Mouse (Mus musculus) forebrain, embryonic 16.5 days (tissue): ENCODE data around the gene Rhd. TPM values are rescaled to one million over a fixed set of nuclear protein-coding genes. Genes with fewer than 3 reads are reported as not detected.

ENCODE experiments used
- ATAC-seq: fragments of 200-750 bp; cut with Nextera tagmentation; 2 replicates; pipeline ENCODE4 v1.8.0; 2017; ENCODE audit warnings: mild to moderate bottlenecking, moderate library complexity
- H3K27ac ChIP-seq: fragments of 300-500 bp; sonication (generic); 2 replicates; pipeline ENCODE4 v1.5.1; 2014; ENCODE audit warnings: low read length, control low read depth
- H3K27me3 ChIP-seq: fragments of 300-500 bp; sonication (generic); replicated peaks from 2 replicates; pipeline ENCODE4 v1.6.1; 2014; ENCODE audit warnings: low read length; ENCODE audit not compliant: control insufficient read depth, insufficient read depth
- H3K36me3 ChIP-seq: fragments of 300-500 bp; sonication (generic); 2 replicates; pipeline ENCODE4 v1.6.1; 2014; ENCODE audit not compliant: control insufficient read depth, insufficient read depth
- H3K4me1 ChIP-seq: fragments of 300-500 bp; sonication (generic); replicated peaks from 2 replicates; pipeline ENCODE4 v1.6.1; 2014; ENCODE audit warnings: low read length; ENCODE audit not compliant: control insufficient read depth, insufficient read depth
- H3K4me2 ChIP-seq: fragments of 300-500 bp; sonication (generic); 2 replicates; pipeline ENCODE4 v1.6.1; 2014; ENCODE audit warnings: mild to moderate bottlenecking, low read length, control low read depth
- H3K4me3 ChIP-seq: fragments of 300-500 bp; sonication (generic); replicated peaks from 2 replicates; pipeline ENCODE4 v1.5.1; 2014; ENCODE audit warnings: mild to moderate bottlenecking, low read length, control low read depth
- H3K9ac ChIP-seq: fragments of 300-500 bp; sonication (generic); replicated peaks from 2 replicates; pipeline ENCODE4 v1.6.1; 2014; ENCODE audit warnings: low read depth, low read length, control low read depth
- H3K9me3 ChIP-seq: fragments of 300-500 bp; sonication (generic); 2 replicates; pipeline ENCODE4 v1.6.1; 2016; ENCODE audit warnings: low read length; ENCODE audit not compliant: control insufficient read depth
- WGBS: fragments of 180-500 bp; shearing (Covaris S2); extraction: QIAGEN DNeasy Blood & Tissue Kit; methylation state at CpG from one replicate; pipeline ENCODE4 v1.1.7; 2014; 5-methylcytosine and 5-hydroxymethylcytosine counted together
- polyA plus RNA-seq: library from polyadenylated mRNA; unstranded; fragments of >200 nt; fragmentation: Nextera tagmentation; extraction: Ambion mirVana; gene quantifications from 2 replicates; pipeline ENCODE4 v1.2.1, GENCODE M21; 2015

Gene Rhd
- polyA plus RNA-seq, 1 experiment from 2014 or later = 1.0 TPM

- peak overlapping the region; percentile 97 for H3K4me3 ChIP-seq
- no peak overlapping the region for H3K27ac ChIP-seq
- H3K9me3 ChIP-seq = no peaks in the 10 kb centered on the region
- peak overlapping the region; percentile 95 for H3K4me2 ChIP-seq
- 25% methylated on average over 9 of the region's 9 CpGs for WGBS
- peaks cover 32% of the 10 kb centered on the region for H3K36me3 ChIP-seq
- H3K4me1 ChIP-seq = peaks cover 30% of the 10 kb centered on the region
- ATAC-seq = peak; percentile 11
- peak overlapping the region; percentile 51 for H3K9ac ChIP-seq
- H3K27me3 ChIP-seq = no peaks in the 10 kb centered on the region
Observed at GRCm38 (mm10) chr4:134930190-134930589, 65.9 kb downstream of the Rhd start.

GRCm38 (mm10) chr4:134930684-134931481 lies 66.5 kb downstream of the Rhd start, which contains the start of gene Syf2:
Gene Syf2 (plus strand): TSS chr4:134930898.
- H3K36me3 ChIP-seq = peaks cover 31% of the 10 kb centered on the region
- WGBS = under 1% methylated on average over 66 of the region's 68 CpGs
- peak within 1 kb of the TSS; percentile 95 for H3K4me2 ChIP-seq
- H3K4me3 ChIP-seq = peak within 1 kb of the TSS; percentile 97
- H3K9me3 ChIP-seq = no peaks in the 10 kb centered on the region
- ATAC-seq = peak; percentile 98
- H3K27me3 ChIP-seq = no peaks in the 10 kb centered on the region
- peak within 1 kb of the TSS; percentile 80 for H3K9ac ChIP-seq
- H3K27ac ChIP-seq = peak within 1 kb of the TSS; percentile 79
- peaks cover 23% of the 10 kb centered on the region for H3K4me1 ChIP-seq

GRCm38 (mm10) chr4:134937240-134938176 lies 73.2 kb downstream of the Rhd start:
- H3K4me1 ChIP-seq = no peaks in the 10 kb centered on the region
- no peak overlapping the region for H3K4me2 ChIP-seq
- ATAC-seq = peak; percentile 73; the same call in 1 of the 2 replicates
- H3K9me3 ChIP-seq = no peaks in the 10 kb centered on the region
- H3K36me3 ChIP-seq = peaks cover 28% of the 10 kb centered on the region
- H3K27ac ChIP-seq = no peak overlapping the region
- H3K4me3 ChIP-seq = no peak overlapping the region
- H3K27me3 ChIP-seq = no peaks in the 10 kb centered on the region
- WGBS = 42% methylated on average over 17 of the region's 17 CpGs
- H3K9ac ChIP-seq = no peak overlapping the region

- Histone ChIP-seq H3K9ac (no peak overlapping the region), H3K9me3 (no peaks in the 10 kb centered on the region), H3K27ac (no peak overlapping the region), H3K4me2 (no peak overlapping the region), H3K4me3 (no peak overlapping the region), H3K27me3 (no peaks in the 10 kb centered on the region), H3K4me1 (peaks cover 8% of the 10 kb centered on the region), H3K36me3 (peaks cover 19% of the 10 kb centered on the region)
- WGBS = 52% methylated on average over 9 of the region's 9 CpGs
- no peak for ATAC-seq
Observed at GRCm38 (mm10) chr4:134939900-134940299, 75.6 kb downstream of the Rhd start.

- Histone ChIP-seq H3K4me3 (no peak overlapping the region), H3K27me3 (no peaks in the 10 kb centered on the region), H3K4me2 (peak overlapping the region; percentile 7; the same call in 1 of the 2 replicates), H3K4me1 (peaks cover 14% of the 10 kb centered on the region), H3K36me3 (no peaks in the 10 kb centered on the region), H3K27ac (no peak overlapping the region), H3K9me3 (no peaks in the 10 kb centered on the region), H3K9ac (no peak overlapping the region)
- ATAC-seq = peak; percentile 52; the same call in 1 of the 2 replicates
- 40% methylated on average over 27 of the region's 27 CpGs for WGBS
Observed at GRCm38 (mm10) chr4:134943758-134944538, 79.6 kb downstream of the Rhd start.

Other genes starting within 250 kb of the Rhd start
- 2.3 and 2.9 TPM in 2 replicates for gene Man1c1, start 160.2 kb upstream of the Rhd start, polyA plus RNA-seq
- 2.9 and 3.3 TPM in 2 replicates for gene Ldlrap1, start 96.5 kb upstream of the Rhd start, polyA plus RNA-seq
- 98.7 and 104 TPM in 2 replicates for gene Maco1, start 11.2 kb upstream of the Rhd start, polyA plus RNA-seq
- gene Tmem50a, start 50.5 kb downstream of the Rhd start, polyA plus RNA-seq = 201 and 205 TPM in 2 replicates
- 644 and 645 TPM in 2 replicates for gene Rsrp1, start 59.1 kb downstream of the Rhd start, polyA plus RNA-seq
- 73.2 and 78.4 TPM in 2 replicates for gene Syf2, start 66.4 kb downstream of the Rhd start, polyA plus RNA-seq